ENCODE assay signal across 8 mouse cellular contexts in the genomic region with DNA sequence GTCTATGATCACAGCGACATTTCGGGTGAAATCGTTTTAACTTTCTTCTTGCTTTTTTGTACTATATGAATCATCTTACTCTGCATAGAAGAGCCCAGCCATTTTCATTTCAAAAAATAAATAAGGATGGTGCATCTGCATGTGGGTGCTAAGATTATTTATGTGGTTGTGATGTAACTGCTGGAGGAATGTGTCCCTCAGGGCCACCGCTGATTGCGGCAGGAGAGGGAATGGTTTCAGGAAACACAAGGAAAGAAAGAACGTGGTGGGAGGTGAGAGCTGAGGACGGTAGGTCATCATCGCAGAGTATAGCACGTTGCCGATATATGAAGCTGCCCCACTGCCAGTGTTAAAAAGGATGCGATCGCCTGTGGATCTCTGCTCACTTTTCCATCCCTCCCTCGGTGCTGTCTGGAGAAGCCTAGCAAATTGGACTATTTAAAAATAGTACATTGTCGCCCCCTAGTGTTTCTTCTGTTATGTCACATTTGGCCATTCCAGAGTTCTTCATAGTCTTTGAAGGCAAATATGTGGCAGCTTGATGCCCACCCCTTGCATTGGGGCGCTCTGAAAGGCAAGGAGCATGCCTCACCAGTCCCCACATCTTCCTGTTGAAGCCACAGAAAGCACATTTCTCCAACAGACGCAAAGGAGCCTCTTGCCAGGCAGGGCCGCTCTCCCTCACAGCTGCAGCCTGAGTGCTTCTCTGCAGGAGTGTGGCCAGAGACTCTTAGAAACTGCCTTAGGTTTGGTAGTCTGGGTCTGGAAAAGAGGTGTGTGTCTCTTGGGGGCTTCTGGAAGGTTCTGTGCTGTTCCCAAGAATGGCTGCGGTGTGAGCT.
DNase-seq lines count a peak whose midpoint lies in the region; ATAC-seq and TF ChIP-seq lines count a peak whose summit lies in the region.

No protein-coding gene starts in this region.

- TF ChIP-seq POLR2A in bone marrow macrophage, adult 2 months (IDR thresholded peaks at IDR 0.05; ENCODE audit: borderline replicate concordance, low read depth, low read length): no peak

- ATAC-seq in embryonic facial prominence, embryonic 15.5 days (ENCODE audit: insufficient number of reproducible peaks, low FRiP score, low TSS enrichment, low read depth): no peak; the same call in 1 of the 2 replicates
- peak; percentile 63; the same call in 1 of the 2 replicates for ATAC-seq in hindbrain, embryonic 11.5 days (ENCODE audit: low FRiP score)

- no peaks in the 10 kb centered on the region for H3K9me3 ChIP-seq in embryonic facial prominence, embryonic 15.5 days (replicated peaks)
- H3K9me3 ChIP-seq in hindbrain, embryonic 11.5 days (ENCODE audit: control insufficient read depth, low read length): no peaks in the 10 kb centered on the region

- DNase-seq in ES-CJ7 (ENCODE audit: low read depth, low spot score): peak; percentile 79
- peak; percentile 81 for DNase-seq in hindbrain, embryonic 11.5 days (ENCODE audit: low spot score)
- peak; percentile 85 for DNase-seq in layer of hippocampus, adult 9-10 months (ENCODE audit: low spot score)
- DNase-seq in lung, postnatal 14 days: peak; percentile 54
- DNase-seq in right cerebral cortex, postnatal 36 days (ENCODE audit: low spot score in 2 of 2): peak; percentile 35 to 56
- no peak for DNase-seq in urinary bladder, adult 2 months (ENCODE audit: low spot score)

- no peaks in the 10 kb centered on the region for H3K27me3 ChIP-seq in embryonic facial prominence, embryonic 15.5 days
- H3K27me3 ChIP-seq in hindbrain, embryonic 11.5 days (ENCODE audit: control insufficient read depth, insufficient read depth, low read length): no peaks in the 10 kb centered on the region

- peak; percentile 34; the same call in 1 of the 2 replicates for TF ChIP-seq CTCF in bone marrow macrophage, adult 2 months (IDR thresholded peaks at IDR 0.05; ENCODE audit: low read depth, low read length)

- H3K27ac ChIP-seq in bone marrow macrophage, adult 2 months (ENCODE audit: insufficient read depth, low read depth, low read length): no peak overlapping the region
- no peak overlapping the region for H3K27ac ChIP-seq in embryonic facial prominence, embryonic 15.5 days (replicated peaks)
- no peak overlapping the region for H3K27ac ChIP-seq in hindbrain, embryonic 11.5 days (ENCODE audit: low read depth, low read length)

- H3K9ac ChIP-seq in embryonic facial prominence, embryonic 15.5 days: no peak overlapping the region
- no peak overlapping the region for H3K9ac ChIP-seq in hindbrain, embryonic 11.5 days (ENCODE audit: low read depth, low read length)

- H3K4me2 ChIP-seq in embryonic facial prominence, embryonic 15.5 days (replicated peaks): 0 out of 2 replicates have a peak overlapping the region, but pooled peaks have one; percentile 17
- H3K4me2 ChIP-seq in hindbrain, embryonic 11.5 days (replicated peaks; ENCODE audit: low read depth, low read length): no peak overlapping the region

- 38% methylated on average over 18 of the region's 18 CpGs for WGBS in embryonic facial prominence, embryonic 15.5 days
- WGBS in hindbrain, embryonic 11.5 days: 50% methylated on average over 18 of the region's 18 CpGs

- H3K4me3 ChIP-seq in bone marrow macrophage, adult 2 months (ENCODE audit: insufficient read depth, low read length): no peak overlapping the region
- H3K4me3 ChIP-seq in embryonic facial prominence, embryonic 15.5 days (replicated peaks): no peak overlapping the region
- H3K4me3 ChIP-seq in hindbrain, embryonic 11.5 days (ENCODE audit: low read depth, low read length): no peak overlapping the region

- no peaks in the 10 kb centered on the region for H3K36me3 ChIP-seq in embryonic facial prominence, embryonic 15.5 days
- H3K36me3 ChIP-seq in hindbrain, embryonic 11.5 days (ENCODE audit: control insufficient read depth, insufficient read depth, low read length): no peaks in the 10 kb centered on the region

- H3K4me1 ChIP-seq in bone marrow macrophage, adult 2 months (ENCODE audit: control insufficient read depth, insufficient read depth, low read length): no peaks in the 10 kb centered on the region
- H3K4me1 ChIP-seq in embryonic facial prominence, embryonic 15.5 days: no peaks in the 10 kb centered on the region
- peaks cover 5% of the 10 kb centered on the region for H3K4me1 ChIP-seq in hindbrain, embryonic 11.5 days (replicated peaks; ENCODE audit: control insufficient read depth, insufficient read depth, low read length)
